Mouse (Mus musculus): Measurements from ENCODE around the gene Fcer1g.

DNA sequence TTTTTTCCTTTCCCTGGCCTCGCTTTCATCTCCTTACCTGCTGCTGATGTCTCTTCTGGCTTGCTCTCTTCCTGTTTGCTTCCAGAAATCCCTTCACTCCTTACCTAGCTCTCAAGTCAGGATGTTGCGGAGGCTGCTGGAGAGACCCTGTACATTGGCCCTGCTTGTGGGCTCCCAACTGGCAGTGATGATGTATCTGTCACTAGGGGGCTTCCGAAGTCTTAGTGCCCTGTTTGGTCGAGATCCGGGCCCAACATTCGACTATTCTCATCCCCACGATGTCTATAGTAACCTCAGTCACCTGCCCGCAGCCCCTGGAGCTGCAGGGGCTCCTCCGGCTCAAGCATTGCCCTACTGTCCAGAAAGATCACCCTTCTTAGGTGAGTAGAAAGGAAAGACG, 37.5 kb upstream of the Fcer1g start:
- TF ChIP-seq POLR2A (IDR thresholded peaks at IDR 0.05; ENCODE audit: control insufficient read depth, extremely low read depth, insufficient read depth, low read length, poor library complexity) = no peak
- no peak for TF ChIP-seq CTCF (IDR thresholded peaks at IDR 0.05; ENCODE audit: borderline replicate concordance, control insufficient read depth, extremely low read depth, insufficient read depth, low read length, poor library complexity)

Data from thymus, adult 2 months (tissue).